Mouse (Mus musculus): ENCODE results near the gene Arhgap44.
A peak's percentile ranks its signal among the peaks of the same experiment; 100 is the strongest.

Arhgap44 gene

GRCm38 (mm10) chr11:64998439-64998838 is 164.3 kb downstream of the Arhgap44 start:
- DNase-seq, result no peak

DNA sequence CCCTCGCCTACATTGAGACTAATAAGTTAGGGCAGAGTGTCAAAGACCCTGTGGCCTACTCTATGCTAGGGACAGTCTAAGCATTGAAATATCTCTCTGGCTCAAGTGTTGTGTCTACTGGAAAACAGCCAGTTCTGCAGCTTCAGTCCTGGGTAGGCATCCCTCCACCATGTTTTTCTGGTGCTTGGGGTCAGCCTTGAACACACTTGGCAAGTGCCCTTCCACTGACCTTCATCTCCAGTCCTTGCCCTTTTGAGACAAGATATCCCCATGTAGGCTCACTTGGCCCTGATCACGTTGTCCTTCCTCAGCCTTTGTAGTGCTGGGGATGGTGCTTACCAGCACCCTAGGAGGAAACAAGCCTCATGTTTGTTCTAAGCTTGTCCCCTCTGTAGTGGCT is 174.2 kb downstream of the Arhgap44 start:
- no peak for DNase-seq

GRCm38 (mm10) chr11:64979489-64979845 is 183.3 kb downstream of the Arhgap44 start:
- DNase-seq, result no peak

DNA sequence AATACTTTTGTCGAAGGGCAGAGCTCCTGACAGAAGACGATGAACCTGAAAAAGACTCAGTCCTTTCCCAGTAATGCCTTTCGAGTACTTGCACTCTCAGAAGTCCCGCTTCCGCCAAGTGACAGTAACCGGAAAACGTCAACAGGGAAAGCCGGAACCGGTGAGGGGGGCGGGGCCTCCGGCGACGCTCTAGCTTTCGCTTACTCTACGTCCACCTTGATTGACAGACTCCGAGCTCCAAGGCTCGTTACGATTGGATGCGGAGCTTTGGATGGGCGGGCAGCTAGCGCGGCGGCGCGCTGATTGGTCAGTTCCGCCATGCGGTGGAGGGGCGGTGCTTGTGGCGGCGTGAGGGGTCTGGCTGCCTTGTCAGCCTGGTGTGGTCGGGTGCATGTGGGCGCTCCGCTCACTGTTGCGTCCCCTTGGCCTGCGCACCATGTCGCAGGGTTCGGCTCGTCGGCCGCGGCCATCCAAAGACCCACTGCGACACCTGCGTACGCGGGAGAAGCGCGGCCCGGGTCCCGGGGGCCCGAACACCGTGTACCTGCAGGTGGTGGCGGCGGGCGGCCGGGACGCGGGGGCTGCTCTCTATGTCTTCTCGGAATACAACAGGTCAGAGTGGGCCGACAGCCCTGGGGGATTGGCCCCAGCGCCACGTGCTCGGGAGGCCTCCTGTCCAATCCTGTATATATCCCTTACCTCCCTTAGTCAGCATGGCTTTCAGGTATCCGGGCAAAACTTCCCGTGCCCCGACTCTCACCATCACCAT is 183.9 kb downstream of the Arhgap44 start, which contains the start of gene Elac2:
Elac2 (plus strand) TSS at position 319 of the 769 bp plus-strand sequence.
- DNase-seq, result peak; percentile 97

DNA sequence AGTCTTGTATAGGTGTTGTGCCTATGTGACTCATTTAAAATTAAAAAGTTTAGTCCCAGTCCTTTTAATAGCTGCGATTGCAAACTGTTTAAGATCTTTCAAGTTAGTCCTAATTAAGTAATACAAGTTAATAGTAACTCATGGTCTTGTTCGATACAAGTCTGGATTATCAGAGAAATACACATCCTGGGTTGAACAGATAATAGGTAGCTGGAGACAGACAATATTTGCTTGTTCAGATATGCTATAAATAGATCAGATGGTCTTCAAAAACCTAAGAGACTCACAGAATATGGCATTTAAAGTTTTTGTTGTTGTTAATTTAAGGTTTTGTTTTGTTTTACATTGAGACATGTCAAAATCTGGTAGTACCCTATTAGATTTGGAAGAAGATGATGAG is 190.3 kb downstream of the Arhgap44 start:
- DNase-seq, result no peak

DNA sequence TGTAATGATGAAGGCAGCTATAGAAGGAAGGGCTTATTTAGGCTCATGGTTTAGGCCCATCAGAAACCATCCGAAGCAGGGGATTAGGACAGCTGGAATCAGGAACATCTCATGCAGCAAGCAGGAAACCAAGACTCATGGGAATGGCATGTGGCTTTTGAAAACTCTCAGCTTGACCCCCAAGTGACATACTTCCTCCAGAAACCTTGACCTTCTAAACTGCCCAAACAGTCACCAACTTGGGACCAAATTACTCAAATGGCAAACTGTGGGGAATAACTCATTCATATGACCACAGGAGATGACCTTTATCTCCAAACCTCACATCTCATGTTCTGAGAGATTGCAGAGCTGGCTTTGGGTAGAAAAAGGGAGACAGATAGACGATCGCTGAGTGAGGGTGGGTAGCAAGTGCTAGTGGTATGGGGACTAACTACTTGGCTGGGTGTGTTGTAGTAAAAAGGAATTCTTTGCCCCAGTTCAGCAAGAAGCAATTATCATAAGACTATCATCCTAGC is 191.2 kb downstream of the Arhgap44 start:
- no peak for DNase-seq

DNA sequence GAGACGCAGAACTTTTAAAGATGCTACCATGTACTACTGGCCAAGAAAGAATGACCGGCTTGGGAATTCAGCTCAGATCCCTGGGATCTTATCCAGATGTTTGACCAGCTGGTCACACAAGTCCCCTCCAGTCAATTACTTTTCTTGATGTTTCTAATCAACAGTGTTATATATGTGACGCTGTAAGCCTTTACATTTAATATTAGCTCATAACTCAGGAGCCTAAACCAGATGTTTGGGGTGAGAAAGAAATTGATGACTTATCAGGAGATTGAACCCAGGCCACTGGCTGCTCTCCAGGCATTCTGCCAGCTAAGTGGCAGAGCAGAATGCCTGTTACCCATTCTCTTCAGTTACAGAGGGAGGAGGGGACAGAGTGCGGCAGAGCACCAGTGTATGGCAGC is 193.8 kb downstream of the Arhgap44 start:
- DNase-seq, result no peak

GRCm38 (mm10) chr11:64968507-64968906 is 194.3 kb downstream of the Arhgap44 start:
- peak; percentile 30 for DNase-seq

DNA sequence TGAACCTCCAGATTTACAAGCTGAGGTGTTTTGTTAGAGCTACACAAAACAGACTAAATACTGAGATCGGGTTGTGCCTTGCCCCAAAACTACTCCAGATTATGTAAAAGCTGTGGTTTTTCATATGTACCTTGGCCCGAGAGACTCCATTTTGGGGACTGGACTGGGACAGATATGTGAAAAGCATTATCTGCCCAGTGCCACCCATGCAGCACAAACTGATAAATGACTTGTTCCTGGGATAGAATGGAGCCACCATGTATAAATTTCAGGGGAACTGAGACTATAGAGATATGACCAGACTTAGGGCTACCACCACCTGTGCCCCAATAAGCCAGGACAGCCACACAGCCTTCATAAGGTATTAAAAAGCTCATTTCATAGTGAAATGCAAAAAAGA is 200.1 kb downstream of the Arhgap44 start:
- DNase-seq, result no peak

DNA sequence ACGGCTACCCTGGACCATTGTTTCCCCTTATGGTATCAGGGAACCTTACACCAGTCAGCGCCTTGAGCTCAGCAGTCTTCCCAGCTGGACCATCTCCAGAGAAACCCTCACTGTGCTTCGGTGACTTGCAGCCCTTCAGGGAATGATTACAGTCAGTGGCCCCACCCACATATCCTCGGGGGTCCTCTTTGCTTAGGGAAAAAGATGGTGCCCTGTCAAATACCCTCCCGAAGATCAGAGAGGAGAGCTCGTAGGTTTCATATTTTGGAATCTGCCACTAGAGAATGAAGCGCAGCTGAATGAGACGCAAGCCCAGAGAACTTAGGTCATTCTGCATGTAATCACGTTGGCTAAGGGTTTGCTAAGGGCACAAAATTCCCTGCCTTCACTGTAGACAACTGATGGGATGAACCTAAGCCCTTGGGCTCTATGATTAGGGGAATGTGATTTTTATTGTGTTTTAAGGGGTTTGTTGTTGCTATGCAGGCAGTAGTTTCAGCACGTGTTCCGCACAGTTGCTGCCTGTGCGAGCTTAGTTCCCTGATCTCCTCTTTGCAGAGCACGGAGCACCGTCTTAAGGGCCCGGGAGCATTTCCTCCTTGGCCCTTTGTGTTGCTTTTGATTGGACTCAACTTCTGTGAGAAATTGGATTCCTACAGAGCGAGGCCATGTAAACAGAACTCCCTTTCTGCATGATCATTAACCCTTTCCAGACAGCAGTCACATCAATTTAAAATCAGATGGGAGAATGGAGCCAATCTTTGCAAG is 205.6 kb downstream of the Arhgap44 start:
- no peak for DNase-seq

Data from thymus, postnatal 14 days (tissue).